Mouse (Mus musculus) lung, postnatal 36 days (tissue): ENCODE measurements around the gene Htr1b.

ENCODE experiments used
- DNase-seq: peaks from one replicate; pipeline ENCODE4 v3.0.0; 2022; ENCODE audit warnings: mixed read lengths

Gene Htr1b

GRCm38 (mm10) chr9:81633437-81633973 is at the start of gene Htr1b:
Gene Htr1b, minus strand, starts transcription at chr9:81633828.
- DNase-seq, result no peak

- no peak for DNase-seq
Measured at GRCm38 (mm10) chr9:81676716-81677115, 43.1 kb upstream of the Htr1b start.

GRCm38 (mm10) chr9:81637486-81637885 is 3.9 kb upstream of the Htr1b start:
- DNase-seq, result no peak

GRCm38 (mm10) chr9:81635109-81635508 is 1.5 kb upstream of the Htr1b start:
- DNase-seq, result peak; percentile 17

GRCm38 (mm10) chr9:81634163-81634562 is 535 bp upstream of the Htr1b start:
- DNase-seq, result no peak

GRCm38 (mm10) chr9:81632736-81633436 is 742 bp downstream of the Htr1b start:
- DNase-seq, result no peak

GRCm38 (mm10) chr9:81632191-81632735 is 1.4 kb downstream of the Htr1b start:
- peak; percentile 10 for DNase-seq

GRCm38 (mm10) chr9:81631581-81632091 is 2.0 kb downstream of the Htr1b start:
- DNase-seq, result no peak

GRCm38 (mm10) chr9:81626899-81627606 is 6.6 kb downstream of the Htr1b start:
- DNase-seq, result peak; percentile 61

- DNase-seq, result no peak
Measured at GRCm38 (mm10) chr9:81625898-81626297, 7.7 kb downstream of the Htr1b start.

GRCm38 (mm10) chr9:81622873-81623272 is 10.8 kb downstream of the Htr1b start:
- no peak for DNase-seq

- no peak for DNase-seq
Measured at GRCm38 (mm10) chr9:81611022-81611421, 22.6 kb downstream of the Htr1b start.
